34 mouse cellular contexts compared by ENCODE assay signal in the genomic region with DNA sequence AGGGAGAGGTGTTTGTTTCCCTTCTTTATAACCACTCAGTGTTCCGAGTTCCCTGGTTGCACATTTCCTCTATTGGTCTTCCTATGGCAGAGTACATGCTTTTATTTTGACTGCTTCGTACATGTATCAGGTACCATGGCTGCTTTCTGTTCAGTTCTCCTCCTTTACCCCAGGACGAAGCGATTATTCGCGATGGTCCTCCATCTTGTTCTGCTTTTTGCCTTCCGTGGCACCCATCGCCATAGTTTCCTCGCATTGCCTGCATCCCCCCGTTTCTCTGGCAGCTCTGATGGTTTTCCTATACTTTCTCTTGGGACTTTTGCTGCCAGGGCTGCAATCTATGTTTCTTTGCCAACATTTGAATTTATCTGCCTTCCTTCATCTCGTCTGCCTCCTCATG.
"Had no signal": no experiment of that assay in that cellular context is flagged by ENCODE, and none has a peak within 500 bp of the region (broad histone marks: within the 10 kb centered on the region; RNA-seq: fewer than 3 reads in every experiment).

No protein-coding gene starts in this region.

- H3K4me2 ChIP-seq: hindbrain, embryonic 12.5 days; hindbrain, embryonic 13.5 days; hindbrain, embryonic 14.5 days; hindbrain, embryonic 15.5 days; intestine, embryonic 15.5 days; kidney, embryonic 15.5 days had no signal

- H3K9ac ChIP-seq: heart, embryonic 12.5 days; heart, embryonic 13.5 days; heart, embryonic 15.5 days; hindbrain, embryonic 12.5 days; hindbrain, embryonic 13.5 days; hindbrain, embryonic 14.5 days; hindbrain, embryonic 15.5 days; intestine, embryonic 15.5 days; kidney, embryonic 15.5 days had no signal

- DNase-seq: heart, postnatal 10 days; heart, postnatal 14 days; heart, postnatal 36 days; heart, postnatal 4 days; kidney, adult 11 months; kidney, adult 18-20 months; kidney, adult 2 months; kidney, adult 8-10 months; kidney, adult 9 months; kidney, postnatal 10 days; kidney, postnatal 14 days; kidney, postnatal 25 days; kidney, postnatal 36 days; kidney, postnatal 4 days; layer of hippocampus, adult 9-11 months; layer of hippocampus, postnatal 36 days had no signal

- H3K27me3 ChIP-seq: heart, embryonic 12.5 days; heart, embryonic 13.5 days; heart, embryonic 15.5 days; hindbrain, embryonic 12.5 days; hindbrain, embryonic 15.5 days; intestine, embryonic 15.5 days; kidney, embryonic 15.5 days had no signal

- H3K4me3 ChIP-seq: heart, embryonic 10.5 days; heart, embryonic 12.5 days; heart, embryonic 13.5 days; heart, embryonic 15.5 days; hindbrain, embryonic 10.5 days; hindbrain, embryonic 12.5 days; hindbrain, embryonic 13.5 days; hindbrain, embryonic 15.5 days; intestine, embryonic 15.5 days; kidney, embryonic 15.5 days; layer of hippocampus, adult 2 months had no signal

- H3K4me1 ChIP-seq: hindbrain, embryonic 12.5 days; hindbrain, embryonic 15.5 days; intestine, embryonic 15.5 days had no signal

- H3K36me3 ChIP-seq: heart, embryonic 10.5 days; heart, embryonic 12.5 days; heart, embryonic 13.5 days; heart, embryonic 15.5 days; hindbrain, embryonic 10.5 days; hindbrain, embryonic 12.5 days; hindbrain, embryonic 13.5 days; hindbrain, embryonic 15.5 days; intestine, embryonic 15.5 days; kidney, embryonic 15.5 days had no signal

- ATAC-seq: hindbrain, embryonic 16.5 days; hindbrain, postnatal 0 days; inflammation-experienced regulatory T-cells, adult 6 months; intestine, embryonic 15.5 days; intestine, embryonic 16.5 days; intestine, postnatal 0 days had no signal

- H3K9me3 ChIP-seq: heart, embryonic 10.5 days; heart, embryonic 12.5 days; heart, embryonic 13.5 days; heart, embryonic 15.5 days; hindbrain, embryonic 10.5 days; hindbrain, embryonic 12.5 days; hindbrain, embryonic 13.5 days; hindbrain, embryonic 15.5 days; intestine, embryonic 15.5 days; kidney, embryonic 15.5 days had no signal

- H3K27ac ChIP-seq: heart, embryonic 13.5 days; heart, embryonic 15.5 days; hindbrain, embryonic 10.5 days; hindbrain, embryonic 12.5 days; hindbrain, embryonic 13.5 days; hindbrain, embryonic 14.5 days; hindbrain, embryonic 15.5 days; hindbrain, postnatal 0 days; intestine, embryonic 15.5 days; kidney, embryonic 15.5 days; kidney, postnatal 0 days had no signal
